Mouse (Mus musculus): ENCODE results near the gene 9930021J03Rik.

- TF ChIP-seq POLR2A (IDR thresholded peaks at IDR 0.05; ENCODE audit: insufficient read depth, low read depth, low read length), result no peak
- no peak for TF ChIP-seq CTCF (IDR thresholded peaks at IDR 0.05; ENCODE audit: insufficient read depth, low read depth, low read length)
These were observed 140.9 kb downstream of the 9930021J03Rik start for GRCm38 (mm10) chr19:29664934-29665333.

All from olfactory bulb, adult 2 months (tissue).